Mouse (Mus musculus): ENCODE results near the gene Pla2g4c. TPM values are rescaled to one million over a fixed set of nuclear protein-coding genes. Genes with fewer than 3 reads are reported as not detected.

The Pla2g4c gene
- total and polyA plus RNA-seq, 2 experiments from 2014 or later = 0.12 to 0.15 TPM

- 87% methylated on average over 6 of the region's 6 CpGs for WGBS
- H3K4me1 ChIP-seq (ENCODE audit: control insufficient read depth, insufficient read depth) = peaks cover 5% of the 10 kb centered on the region; the same call in 1 of the 2 replicates
- no peak for DNase-seq (ENCODE audit: low spot score)
- H3K4me2 ChIP-seq (ENCODE audit: low read depth, low read length) = no peak overlapping the region
- H3K9ac ChIP-seq (replicated peaks; ENCODE audit: low read depth, low read length) = no peak overlapping the region
- no peak overlapping the region for H3K4me3 ChIP-seq (ENCODE audit: low read depth, low read length)
- H3K36me3 ChIP-seq (replicated peaks; ENCODE audit: control insufficient read depth, insufficient read depth, low read length) = peaks cover 52% of the 10 kb centered on the region
- no peak for ATAC-seq (ENCODE audit: insufficient read depth, low read depth)
- H3K27ac ChIP-seq (ENCODE audit: low read depth) = no peak overlapping the region
- H3K27me3 ChIP-seq (ENCODE audit: control insufficient read depth, insufficient read depth, low read length) = no peaks in the 10 kb centered on the region
- no peak for TF ChIP-seq EP300 (IDR thresholded peaks at IDR 0.05; ENCODE audit: low read depth)
- TF ChIP-seq CTCF (IDR thresholded peaks at IDR 0.05; ENCODE audit: low read depth) = no peak
- no peaks in the 10 kb centered on the region for H3K9me3 ChIP-seq (replicated peaks; ENCODE audit: control insufficient read depth, low read length)
These were observed 13.8 kb upstream of the Pla2g4c start for GRCm38 (mm10) chr7:13310493-13311199.

- H3K27me3 ChIP-seq (ENCODE audit: control insufficient read depth, insufficient read depth, low read length) = no peaks in the 10 kb centered on the region
- TF ChIP-seq CTCF (IDR thresholded peaks at IDR 0.05; ENCODE audit: low read depth) (no peak), EP300 (IDR thresholded peaks at IDR 0.05; ENCODE audit: low read depth) (no peak)
- ATAC-seq (ENCODE audit: insufficient read depth, low read depth) (no peak), DNase-seq (ENCODE audit: low spot score) (no peak)
- no peak overlapping the region for H3K9ac ChIP-seq (replicated peaks; ENCODE audit: low read depth, low read length)
- H3K4me3 ChIP-seq (ENCODE audit: low read depth, low read length) = no peak overlapping the region
- WGBS = 98% methylated on average over 4 of the region's 4 CpGs
- H3K4me1 ChIP-seq (ENCODE audit: control insufficient read depth, insufficient read depth) = peaks cover 5% of the 10 kb centered on the region; the same call in 1 of the 2 replicates
- H3K9me3 ChIP-seq (replicated peaks; ENCODE audit: control insufficient read depth, low read length) = no peaks in the 10 kb centered on the region
- H3K4me2 ChIP-seq (ENCODE audit: low read depth, low read length) = no peak overlapping the region
- no peak overlapping the region for H3K27ac ChIP-seq (ENCODE audit: low read depth)
- peaks cover 45% of the 10 kb centered on the region for H3K36me3 ChIP-seq (replicated peaks; ENCODE audit: control insufficient read depth, insufficient read depth, low read length)
These were observed 13.1 kb upstream of the Pla2g4c start for GRCm38 (mm10) chr7:13311401-13311800.

- ATAC-seq (ENCODE audit: insufficient read depth, low read depth) (no peak), DNase-seq (ENCODE audit: low spot score) (no peak)
- TF ChIP-seq CTCF (IDR thresholded peaks at IDR 0.05; ENCODE audit: low read depth) (no peak), EP300 (IDR thresholded peaks at IDR 0.05; ENCODE audit: low read depth) (no peak)
- Histone ChIP-seq H3K4me1 (ENCODE audit: control insufficient read depth, insufficient read depth) (peaks cover 5% of the 10 kb centered on the region; the same call in 1 of the 2 replicates), H3K4me3 (ENCODE audit: low read depth, low read length) (no peak overlapping the region), H3K27me3 (ENCODE audit: control insufficient read depth, insufficient read depth, low read length) (no peaks in the 10 kb centered on the region), H3K27ac (ENCODE audit: low read depth) (no peak overlapping the region), H3K9me3 (replicated peaks; ENCODE audit: control insufficient read depth, low read length) (no peaks in the 10 kb centered on the region), H3K9ac (replicated peaks; ENCODE audit: low read depth, low read length) (no peak overlapping the region), H3K4me2 (ENCODE audit: low read depth, low read length) (no peak overlapping the region), H3K36me3 (replicated peaks; ENCODE audit: control insufficient read depth, insufficient read depth, low read length) (peaks cover 20% of the 10 kb centered on the region)
- WGBS = 45% methylated on average over 5 of the region's 5 CpGs
These were observed 10.3 kb upstream of the Pla2g4c start for GRCm38 (mm10) chr7:13314095-13314597.

- Histone ChIP-seq H3K9ac (replicated peaks; ENCODE audit: low read depth, low read length) (no peak overlapping the region), H3K27me3 (ENCODE audit: control insufficient read depth, insufficient read depth, low read length) (no peaks in the 10 kb centered on the region), H3K27ac (ENCODE audit: low read depth) (no peak overlapping the region), H3K36me3 (replicated peaks; ENCODE audit: control insufficient read depth, insufficient read depth, low read length) (no peaks in the 10 kb centered on the region), H3K9me3 (replicated peaks; ENCODE audit: control insufficient read depth, low read length) (no peaks in the 10 kb centered on the region), H3K4me2 (ENCODE audit: low read depth, low read length) (no peak overlapping the region), H3K4me3 (ENCODE audit: low read depth, low read length) (no peak overlapping the region), H3K4me1 (ENCODE audit: control insufficient read depth, insufficient read depth) (no peaks in the 10 kb centered on the region)
- WGBS = 83% methylated on average over 3 of the region's 3 CpGs
- no peak for ATAC-seq (ENCODE audit: insufficient read depth, low read depth)
- TF ChIP-seq EP300 (IDR thresholded peaks at IDR 0.05; ENCODE audit: low read depth) = no peak
- TF ChIP-seq CTCF (IDR thresholded peaks at IDR 0.05; ENCODE audit: low read depth) = no peak
- DNase-seq (ENCODE audit: low spot score) = no peak
These were observed 3.0 kb upstream of the Pla2g4c start for GRCm38 (mm10) chr7:13321424-13321823.

- DNase-seq (ENCODE audit: low spot score) (no peak), ATAC-seq (ENCODE audit: insufficient read depth, low read depth) (no peak)
- Histone ChIP-seq H3K4me3 (ENCODE audit: low read depth, low read length) (no peak overlapping the region), H3K27ac (ENCODE audit: low read depth) (no peak overlapping the region), H3K9ac (replicated peaks; ENCODE audit: low read depth, low read length) (no peak overlapping the region), H3K36me3 (replicated peaks; ENCODE audit: control insufficient read depth, insufficient read depth, low read length) (no peaks in the 10 kb centered on the region; the same call in 1 of the 2 replicates), H3K4me2 (ENCODE audit: low read depth, low read length) (no peak overlapping the region), H3K9me3 (replicated peaks; ENCODE audit: control insufficient read depth, low read length) (no peaks in the 10 kb centered on the region), H3K27me3 (ENCODE audit: control insufficient read depth, insufficient read depth, low read length) (no peaks in the 10 kb centered on the region), H3K4me1 (ENCODE audit: control insufficient read depth, insufficient read depth) (no peaks in the 10 kb centered on the region)
- 95% methylated on average over 2 of the region's 2 CpGs for WGBS
- TF ChIP-seq EP300 (IDR thresholded peaks at IDR 0.05; ENCODE audit: low read depth) = no peak
- TF ChIP-seq CTCF (IDR thresholded peaks at IDR 0.05; ENCODE audit: low read depth) = no peak
These were observed 6.1 kb downstream of the Pla2g4c start for GRCm38 (mm10) chr7:13330575-13330974.

Measured in heart, postnatal 0 days (tissue).